Mouse (Mus musculus) embryo, embryonic 9.5 days (tissue): ENCODE measurements around the gene Coq7.

Experiments
- DNase-seq: peaks from one replicate; pipeline ENCODE4 v3.0.0-alpha.2; 2017; ENCODE audit errors: extremely low spot score

The Coq7 gene

GRCm38 (mm10) chr7:118533178-118533578 is at the start of gene Coq7:
TSS of gene Coq7 (minus strand) at chr7:118533356.
- peak; percentile 99 for DNase-seq

DNA sequence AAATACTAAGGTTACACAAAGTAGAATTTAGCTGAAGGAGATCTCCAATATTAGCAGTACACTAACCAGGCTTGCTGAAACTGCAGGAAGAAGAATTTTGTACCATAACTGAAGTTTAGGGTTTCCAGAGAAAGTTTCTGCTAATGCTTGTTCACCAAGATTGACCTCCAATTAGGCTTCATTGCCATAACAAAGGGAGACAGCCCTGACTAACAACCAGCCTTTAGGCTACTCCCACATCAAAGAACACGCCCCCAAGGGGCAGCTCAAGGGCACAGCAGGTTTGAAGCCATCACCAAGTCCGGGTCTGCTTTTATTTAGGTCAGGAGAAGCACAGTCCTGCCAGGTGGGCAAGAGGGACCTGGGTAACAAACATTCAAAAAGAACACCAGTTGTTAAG is 46.8 kb upstream of the Coq7 start:
- no peak for DNase-seq

- DNase-seq, result no peak
Observed at GRCm38 (mm10) chr7:118578269-118578668, 45.1 kb upstream of the Coq7 start.

DNA sequence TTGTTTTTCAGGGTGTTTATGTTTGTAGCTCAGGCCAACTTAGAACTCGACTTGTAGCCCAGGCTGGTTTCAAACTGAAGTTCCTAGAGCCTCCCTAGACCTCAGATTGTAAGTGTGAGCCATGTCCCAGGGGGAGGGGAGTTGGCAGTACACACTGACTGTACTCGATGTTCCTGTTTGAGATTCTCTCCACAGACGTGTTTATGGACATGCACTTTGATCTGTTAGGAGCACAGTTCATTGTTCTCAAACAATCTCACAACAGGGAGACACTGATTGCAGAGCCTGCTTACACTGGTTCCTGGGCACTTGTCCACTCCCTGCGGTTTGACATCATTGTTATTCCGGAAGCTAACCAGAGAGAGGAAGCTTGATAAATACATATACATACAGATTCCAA is 38.9 kb upstream of the Coq7 start:
- DNase-seq, result no peak

- no peak for DNase-seq
Observed at GRCm38 (mm10) chr7:118571350-118571749, 38.2 kb upstream of the Coq7 start.

- no peak for DNase-seq
Observed at GRCm38 (mm10) chr7:118569121-118569543, 36.0 kb upstream of the Coq7 start.

- no peak for DNase-seq
Observed at GRCm38 (mm10) chr7:118554290-118554689, 21.1 kb upstream of the Coq7 start.

- DNase-seq, result no peak
Observed at GRCm38 (mm10) chr7:118553881-118554280, 20.7 kb upstream of the Coq7 start.

GRCm38 (mm10) chr7:118547451-118547850 is 14.3 kb upstream of the Coq7 start:
- DNase-seq, result no peak

DNA sequence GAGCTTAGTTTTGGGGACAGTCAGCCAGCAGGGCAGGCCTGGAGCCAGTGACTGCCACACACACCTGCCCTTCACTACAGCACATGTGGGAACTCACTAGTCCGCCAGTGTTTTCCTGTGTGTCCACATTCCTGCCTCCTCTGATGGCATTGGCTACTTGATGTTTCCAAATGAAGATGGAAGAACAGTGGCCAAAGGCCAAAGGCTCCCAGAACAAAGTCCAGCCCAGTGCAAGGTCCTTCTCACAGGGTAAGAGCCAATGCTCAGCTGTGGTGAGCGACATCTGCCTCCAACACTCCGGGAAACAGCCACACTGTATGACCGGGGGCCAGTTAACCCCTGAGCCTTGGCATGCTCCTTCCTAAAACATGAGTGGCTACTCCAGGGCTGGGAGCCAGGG is 11.0 kb upstream of the Coq7 start:
- no peak for DNase-seq

GRCm38 (mm10) chr7:118535076-118535475 is 1.9 kb upstream of the Coq7 start:
- DNase-seq, result no peak

- DNase-seq, result no peak
Observed at GRCm38 (mm10) chr7:118534326-118534725, 1.2 kb upstream of the Coq7 start.

DNA sequence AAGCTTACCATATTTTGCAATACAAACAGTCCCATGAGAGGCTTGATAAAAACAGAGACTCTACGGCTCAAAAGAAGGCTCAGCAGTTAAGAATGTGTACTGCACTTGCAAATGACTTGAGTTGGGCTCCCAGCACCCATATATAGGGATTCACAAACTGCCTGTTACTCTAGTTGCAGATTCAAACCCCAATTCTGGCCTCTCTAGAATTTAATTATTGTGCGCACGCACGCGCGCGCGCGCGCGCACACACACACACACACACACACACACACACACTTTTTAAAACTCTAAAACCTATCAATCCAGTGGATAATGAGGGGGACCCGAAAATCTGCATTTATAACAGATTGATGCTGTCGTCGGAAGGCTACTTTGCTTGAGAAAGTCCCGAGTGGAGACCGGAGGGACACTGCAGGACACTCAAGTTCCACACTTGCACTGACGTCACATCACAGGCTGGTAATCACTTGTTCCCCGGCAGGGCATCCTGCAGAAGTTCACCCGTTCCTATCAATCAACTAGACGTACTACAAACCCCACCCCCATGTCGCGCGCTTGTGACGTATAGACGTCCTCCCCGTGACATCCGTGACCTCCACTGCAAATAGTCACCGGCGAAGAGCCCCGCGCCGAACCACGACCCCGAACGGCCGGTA is 508 bp downstream of the Coq7 start:
- peak; percentile 98 for DNase-seq

DNA sequence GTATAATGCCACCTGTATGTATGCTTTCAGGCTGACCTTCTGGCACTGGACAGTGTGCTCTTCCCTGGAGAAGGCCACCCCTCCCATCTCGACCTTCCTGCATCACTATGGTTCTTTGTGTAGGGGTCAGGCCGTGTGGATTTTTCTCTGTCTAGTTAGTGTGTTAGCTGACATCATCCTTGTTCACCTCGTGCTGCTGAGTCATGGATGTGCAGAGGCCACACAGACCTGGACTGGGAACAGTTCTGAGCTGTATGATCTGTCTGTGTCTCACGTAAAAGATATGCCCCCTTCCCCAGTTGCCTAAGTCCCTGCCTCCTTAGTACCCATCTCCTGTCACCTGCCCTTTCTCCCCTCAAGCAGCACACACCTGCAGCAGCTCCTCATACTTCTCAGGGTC is 6.2 kb downstream of the Coq7 start:
- DNase-seq, result no peak

DNA sequence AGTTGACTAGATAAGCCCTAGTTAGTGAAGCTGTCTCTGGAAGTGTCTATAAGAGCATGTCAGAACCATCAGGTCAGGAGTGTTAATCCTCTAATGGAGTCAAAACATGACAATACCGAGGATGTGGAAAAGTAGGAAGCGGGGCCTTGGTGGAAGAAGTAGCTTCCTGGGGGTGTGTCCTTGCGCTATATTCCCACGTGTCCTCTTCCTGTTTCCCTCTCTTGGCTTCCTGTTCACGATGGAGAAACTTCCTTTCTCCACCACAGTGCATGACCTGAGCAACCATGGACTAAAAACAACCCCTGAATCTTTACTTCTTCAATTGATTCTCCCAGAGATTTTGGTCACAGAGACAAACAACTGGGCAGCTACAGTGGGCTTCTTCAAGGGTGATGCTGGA is 11.1 kb downstream of the Coq7 start:
- no peak for DNase-seq

DNA sequence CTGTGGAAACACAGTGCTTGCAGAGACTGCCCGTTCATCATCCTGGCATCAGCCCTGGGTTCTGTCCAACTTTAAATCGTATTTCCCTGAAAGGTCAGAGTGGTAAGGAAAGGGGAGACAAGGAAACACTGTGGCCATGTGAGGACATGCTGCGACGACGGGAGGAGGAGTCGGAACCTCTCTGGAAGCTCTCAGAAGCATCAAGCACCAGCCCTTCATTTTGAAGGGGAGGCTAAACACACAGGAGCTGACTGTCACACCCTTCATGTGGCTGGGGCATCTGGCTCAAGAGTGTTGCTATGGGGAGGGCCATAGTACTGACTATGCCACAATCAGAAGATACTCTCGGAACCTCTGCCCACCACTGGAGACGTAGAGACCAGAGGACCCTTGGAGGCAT is 13.5 kb downstream of the Coq7 start:
- DNase-seq, result no peak

- peak; percentile 82 for DNase-seq
Observed at GRCm38 (mm10) chr7:118518687-118519086, 14.5 kb downstream of the Coq7 start.

- DNase-seq, result peak; percentile 19
Observed at GRCm38 (mm10) chr7:118517819-118518218, 15.3 kb downstream of the Coq7 start.

DNA sequence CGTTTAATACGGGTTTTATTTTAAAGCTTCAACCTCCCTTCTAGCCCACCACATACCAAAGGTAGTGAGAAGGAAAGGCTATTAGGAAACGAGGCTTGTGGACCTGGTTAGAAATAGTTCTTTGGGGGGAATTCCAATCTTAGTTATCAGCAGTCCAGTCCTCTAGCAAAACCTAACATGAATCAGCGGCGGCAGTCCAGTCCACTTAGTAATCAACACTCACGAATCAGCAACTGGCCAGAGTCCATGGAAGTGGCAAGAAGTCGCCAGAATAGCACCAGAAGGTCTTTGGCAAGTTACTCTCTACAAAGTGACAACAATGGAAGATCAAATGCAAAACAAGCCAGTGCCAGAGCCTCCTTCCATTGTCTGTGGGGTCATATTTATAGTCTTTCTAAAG is 24.6 kb downstream of the Coq7 start:
- no peak for DNase-seq

- DNase-seq, result no peak
Observed at GRCm38 (mm10) chr7:118503844-118504243, 29.3 kb downstream of the Coq7 start.

GRCm38 (mm10) chr7:118502333-118502732 is 30.8 kb downstream of the Coq7 start:
- no peak for DNase-seq

GRCm38 (mm10) chr7:118499784-118500435 is 33.2 kb downstream of the Coq7 start:
- no peak for DNase-seq

DNA sequence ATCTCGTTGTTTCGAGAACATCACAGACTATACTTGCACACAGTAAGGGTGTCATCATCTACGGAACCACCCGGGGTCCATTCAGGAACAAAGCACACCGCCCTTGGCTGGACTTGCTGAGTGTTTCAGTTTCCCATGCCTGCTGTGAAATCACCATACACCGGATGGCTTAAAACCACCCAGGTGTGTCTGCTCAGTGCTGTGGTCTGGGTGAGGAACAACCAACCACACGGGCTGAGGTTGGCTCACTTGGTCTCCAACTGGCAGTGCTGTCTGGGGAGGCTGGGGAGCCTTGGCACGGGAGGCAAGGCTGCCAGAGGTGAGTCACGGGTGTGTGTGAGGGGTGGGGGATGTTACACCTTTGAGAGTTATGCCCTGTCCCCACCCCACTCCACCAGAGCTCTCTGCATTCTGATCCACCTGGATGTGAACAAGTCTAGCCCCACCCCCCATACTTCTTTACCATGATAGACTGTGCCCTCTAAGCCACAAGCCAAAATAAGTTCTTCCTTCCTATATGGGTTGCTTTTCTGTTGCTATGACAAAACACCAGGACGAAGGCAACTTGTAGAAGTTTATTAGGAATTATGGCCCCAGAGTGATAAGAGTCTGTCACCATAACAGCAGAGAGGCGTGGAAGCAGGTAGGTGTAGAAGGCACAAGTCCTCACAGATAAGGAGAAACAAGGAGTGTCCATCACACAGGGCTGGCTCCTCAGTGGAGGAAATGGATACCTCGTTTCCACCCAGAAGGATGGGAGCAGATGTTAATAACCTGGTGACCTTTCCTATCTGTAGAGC is 34.0 kb downstream of the Coq7 start:
- DNase-seq, result no peak
